Mouse (Mus musculus) gastrocnemius, postnatal 25 days (tissue): ENCODE data around the gene Slc4a1. TPM values are rescaled to one million over a fixed set of nuclear protein-coding genes. Genes with fewer than 3 reads are reported as not detected.

Source experiments
- microRNA-seq, 2 experiments: library from miRNA; unstranded; fragments of <30 nt; microRNA quantifications; one replicate each; pipeline ENCODE4 v1.2.0; 2021; ENCODE audit warnings: borderline replicate concordance in 2 of 2
- total RNA-seq, 2 experiments: library from RNA; stranded (reverse); gene quantifications; 1 replicate in 1 of 2; 2 replicates in 1 of 2; pipeline ENCODE4 v1.2.3; 2021

Gene Slc4a1
- total RNA-seq, 2 experiments from 2014 or later = 0.08 to 0.56 TPM

Small RNA genes within 50 kb of the gene (microRNA-seq; reads per million reads assigned to microRNA genes)
- 0 reads per million in 2 experiments for gene Mir6930

Other genes starting within 250 kb of the Slc4a1 start
- gene Nags, start 220.7 kb downstream of the Slc4a1 start, total RNA-seq = not detected
- 10 to 100 TPM in 1 of 2 experiments, 1 to 10 TPM in 1; 9.8 to 12.6 TPM for gene Tmem101, start 209.8 kb downstream of the Slc4a1 start, total RNA-seq
- 10 to 100 TPM; 79.7 to 84.2 TPM for gene Lsm12, start 180.9 kb downstream of the Slc4a1 start, total RNA-seq
- 10 to 100 TPM; 37.8 to 44.5 TPM for gene G6pc3, start 176.6 kb downstream of the Slc4a1 start, total RNA-seq
- gene Hdac5, start 136.0 kb downstream of the Slc4a1 start, total RNA-seq = 10 to 100 TPM; 61.8 to 63.6 TPM
- not detected for gene BC030867, start 117.3 kb downstream of the Slc4a1 start, total RNA-seq
- 10 to 100 TPM; 70.0 to 71.3 TPM for gene Asb16, start 97.5 kb downstream of the Slc4a1 start, total RNA-seq
- gene Tmub2, start 81.3 kb downstream of the Slc4a1 start, total RNA-seq = 10 to 100 TPM; 11.5 to 14.6 TPM
- gene Atxn7l3, start 69.6 kb downstream of the Slc4a1 start, total RNA-seq = 10 to 100 TPM; 12.4 to 13.1 TPM
- 10 to 100 TPM; 36.6 to 37.8 TPM for gene Ubtf, start 46.5 kb downstream of the Slc4a1 start, total RNA-seq
- under 1 TPM in 1 of 2 experiments, not detected in 1; 0.35 TPM for gene Rundc3a, start 27.2 kb upstream of the Slc4a1 start, total RNA-seq
- 10 to 100 TPM; 54.4 to 76.1 TPM for gene Slc25a39, start 41.7 kb upstream of the Slc4a1 start, total RNA-seq
- gene Grn, start 64.1 kb upstream of the Slc4a1 start, total RNA-seq = 10 to 100 TPM; 28.7 to 35.2 TPM
- gene Fam171a2, start 81.5 kb upstream of the Slc4a1 start, total RNA-seq = 1 to 10 TPM; 1.6 to 2.7 TPM
- 1 to 10 TPM; 1.4 to 1.6 TPM for gene Itga2b, start 103.9 kb upstream of the Slc4a1 start, total RNA-seq
- 10 to 100 TPM; 17.5 to 19.6 TPM for gene Gpatch8, start 190.2 kb upstream of the Slc4a1 start, total RNA-seq
- gene Gm11627, start 213.3 kb upstream of the Slc4a1 start, total RNA-seq = under 1 TPM in 1 of 2 experiments, not detected in 1; 0.43 TPM
- 1 to 10 TPM; 2.5 to 2.7 TPM for gene Fzd2, start 238.2 kb upstream of the Slc4a1 start, total RNA-seq